8 mouse cellular contexts compared by ENCODE assay signal in genomic region chr1:153172291-153172731, GRCm38 (mm10). TPM values are rescaled to one million over a fixed set of nuclear protein-coding genes. Genes with fewer than 3 reads are reported as not detected.
A peak's percentile ranks its signal among the peaks of the same experiment; 100 is the strongest.
DNase-seq lines count a peak whose midpoint lies in the region; ATAC-seq lines count a peak whose summit lies in the region.

No protein-coding gene starts in this region.

- H3K4me1 ChIP-seq in heart, embryonic 13.5 days = peaks cover 39% of the 10 kb centered on the region
- 0 out of 2 replicates have a peak, but pooled peaks cover 11% of the 10 kb centered on the region for H3K4me1 ChIP-seq in neural tube, embryonic 15.5 days
- peaks cover 3% of the 10 kb centered on the region; the same call in 1 of the 2 replicates for H3K4me1 ChIP-seq in limb, embryonic 11.5 days (ENCODE audit: control insufficient read depth, insufficient read depth, low read length)
- peaks cover 18% of the 10 kb centered on the region for H3K4me1 ChIP-seq in stomach, embryonic 16.5 days (ENCODE audit: control insufficient read depth, insufficient read depth, low read length)

- peak overlapping the region; percentile 35 for H3K4me2 ChIP-seq in heart, embryonic 13.5 days
- H3K4me2 ChIP-seq in neural tube, embryonic 15.5 days = no peak overlapping the region
- no peak overlapping the region for H3K4me2 ChIP-seq in limb, embryonic 11.5 days (ENCODE audit: low read depth, severe bottlenecking)
- no peak overlapping the region for H3K4me2 ChIP-seq in stomach, embryonic 16.5 days (ENCODE audit: low read depth, low read length)

- no peaks in the 10 kb centered on the region for H3K36me3 ChIP-seq in heart, embryonic 13.5 days
- no peaks in the 10 kb centered on the region for H3K36me3 ChIP-seq in neural tube, embryonic 15.5 days
- no peaks in the 10 kb centered on the region for H3K36me3 ChIP-seq in limb, embryonic 11.5 days (ENCODE audit: control insufficient read depth, insufficient read depth, low read length)
- no peaks in the 10 kb centered on the region for H3K36me3 ChIP-seq in stomach, embryonic 16.5 days (ENCODE audit: control insufficient read depth, insufficient read depth, low read length)

- H3K27me3 ChIP-seq in heart, embryonic 13.5 days (replicated peaks) = no peaks in the 10 kb centered on the region
- no peaks in the 10 kb centered on the region for H3K27me3 ChIP-seq in neural tube, embryonic 15.5 days (replicated peaks)
- no peaks in the 10 kb centered on the region for H3K27me3 ChIP-seq in limb, embryonic 11.5 days (ENCODE audit: control insufficient read depth, insufficient read depth, low read length)
- no peaks in the 10 kb centered on the region for H3K27me3 ChIP-seq in stomach, embryonic 16.5 days (ENCODE audit: control insufficient read depth, insufficient read depth, low read length)

- no peak for DNase-seq in heart, adult 9 months (ENCODE audit: low spot score in 2 of 2)
- DNase-seq in neural tube, embryonic 10.5 days (ENCODE audit: extremely low spot score, low spot score) = peak; percentile 31
- peak; percentile 47 for DNase-seq in limb, embryonic 11.5 days (ENCODE audit: low spot score)
- DNase-seq in layer of hippocampus, adult 9-10 months (ENCODE audit: low spot score) = no peak
- no peak for DNase-seq in retina, postnatal 1 day

- H3K27ac ChIP-seq in heart, embryonic 13.5 days (replicated peaks) = peak overlapping the region; percentile 90
- no peak overlapping the region for H3K27ac ChIP-seq in neural tube, embryonic 15.5 days (replicated peaks)
- no peak overlapping the region for H3K27ac ChIP-seq in limb, embryonic 11.5 days (replicated peaks; ENCODE audit: low read depth, low read length)
- H3K27ac ChIP-seq in stomach, embryonic 16.5 days (ENCODE audit: low read length) = peak overlapping the region; percentile 19; the same call in 1 of the 2 replicates

- no peak for ATAC-seq in heart, embryonic 13.5 days (ENCODE audit: extremely low read depth, insufficient number of reproducible peaks, low FRiP score, low TSS enrichment)
- ATAC-seq in neural tube, embryonic 15.5 days (ENCODE audit: low FRiP score) = no peak
- no peak for ATAC-seq in limb, embryonic 11.5 days (ENCODE audit: insufficient number of reproducible peaks, low FRiP score, low TSS enrichment, low read depth)
- ATAC-seq in stomach, embryonic 16.5 days (ENCODE audit: insufficient read depth, low FRiP score) = no peak; the same call in 1 of the 2 replicates

- no peaks in the 10 kb centered on the region for H3K9me3 ChIP-seq in heart, embryonic 13.5 days
- no peaks in the 10 kb centered on the region for H3K9me3 ChIP-seq in neural tube, embryonic 15.5 days (replicated peaks)
- H3K9me3 ChIP-seq in limb, embryonic 11.5 days (ENCODE audit: control insufficient read depth, low read length) = no peaks in the 10 kb centered on the region
- H3K9me3 ChIP-seq in stomach, embryonic 16.5 days (replicated peaks; ENCODE audit: control insufficient read depth, low read length) = no peaks in the 10 kb centered on the region

- no peak overlapping the region for H3K4me3 ChIP-seq in heart, embryonic 13.5 days
- no peak overlapping the region for H3K4me3 ChIP-seq in neural tube, embryonic 15.5 days (replicated peaks)
- H3K4me3 ChIP-seq in limb, embryonic 11.5 days (ENCODE audit: low read depth, low read length) = no peak overlapping the region
- H3K4me3 ChIP-seq in stomach, embryonic 16.5 days (replicated peaks; ENCODE audit: low read length) = no peak overlapping the region

- WGBS in heart, embryonic 13.5 days = 6% methylated on average over 9 of the region's 9 CpGs
- WGBS in neural tube, embryonic 15.5 days = 28% methylated on average over 9 of the region's 9 CpGs
- 18% methylated on average over 9 of the region's 9 CpGs for WGBS in limb, embryonic 11.5 days
- 12% methylated on average over 9 of the region's 9 CpGs for WGBS in stomach, embryonic 16.5 days

- H3K9ac ChIP-seq in heart, embryonic 13.5 days = peak overlapping the region; percentile 59
- no peak overlapping the region for H3K9ac ChIP-seq in neural tube, embryonic 15.5 days (replicated peaks)
- H3K9ac ChIP-seq in limb, embryonic 11.5 days (ENCODE audit: low read length) = no peak overlapping the region
- H3K9ac ChIP-seq in stomach, embryonic 16.5 days (ENCODE audit: low read length) = no peak overlapping the region

RNA-seq across cellular contexts. Expression of gene Lamc2, which starts 13.9 kb away (rescaled TPM):
- 10.0 and 10.4 TPM in 2 replicates for polyA plus RNA-seq in heart, embryonic 13.5 days (2015; fragmentation: Nextera tagmentation; extraction: Ambion mirVana)
- polyA plus RNA-seq in neural tube, embryonic 15.5 days (2015; fragmentation: Nextera tagmentation; extraction: Ambion mirVana) = 1.6 and 3.9 TPM in 2 replicates
- 3.4 and 3.9 TPM in 2 replicates for polyA plus RNA-seq in limb, embryonic 11.5 days (2014; fragmentation: Nextera tagmentation; extraction: Ambion mirVana)
- 15.6 and 20.9 TPM in 2 replicates for polyA plus RNA-seq in stomach, embryonic 16.5 days (2015; fragmentation: Nextera tagmentation; extraction: Ambion mirVana)

Comparison
In these comparisons a context has a peak if more than half of its experiments do, and no peak if none do; other contexts are left out.
1. H3K27ac ChIP-seq: peak in heart, embryonic 13.5 days (single experiment) and stomach, embryonic 16.5 days (single experiment); none in neural tube, embryonic 15.5 days (single experiment) and limb, embryonic 11.5 days (single experiment).
2. DNase-seq: peak in neural tube, embryonic 10.5 days (single experiment) and limb, embryonic 11.5 days (single experiment); none in heart, adult 9 months (0 of 2), layer of hippocampus, adult 9-10 months (single experiment) and retina, postnatal 1 day (single experiment).